Mouse (Mus musculus) liver, postnatal 0 days (tissue): ENCODE measurements around the gene Cog6. TPM values are rescaled to one million over a fixed set of nuclear protein-coding genes. Genes with fewer than 3 reads are reported as not detected.

Experiments
- ATAC-seq: fragments of 200-750 bp; cut with Nextera tagmentation; 2 replicates; pipeline ENCODE4 v1.8.0; 2017; ENCODE audit warnings: mild to moderate bottlenecking, moderate library complexity
- DNase-seq: peaks from one replicate; pipeline ENCODE4 v3.0.0-alpha.2; 2016
- H3K27ac ChIP-seq: fragments of 300-500 bp; sonication (generic); 2 replicates; pipeline ENCODE4 v1.5.1; 2014; ENCODE audit warnings: antibody characterized with exemption, moderate library complexity, mild to moderate bottlenecking, low read depth
- H3K27me3 ChIP-seq: fragments of 300-500 bp; sonication (generic); 2 replicates; pipeline ENCODE4 v1.6.1; 2014; ENCODE audit warnings: low read length, control low read depth, mixed read lengths; ENCODE audit not compliant: insufficient read depth
- H3K36me3 ChIP-seq: fragments of 300-500 bp; sonication (generic); replicated peaks from 2 replicates; pipeline ENCODE4 v1.6.1; 2014; ENCODE audit warnings: mild to moderate bottlenecking, control low read depth, low read length, moderate library complexity, mixed read lengths; ENCODE audit not compliant: insufficient read depth
- H3K4me1 ChIP-seq: fragments of 300-500 bp; sonication (generic); 2 replicates; pipeline ENCODE4 v1.6.1; 2014; ENCODE audit warnings: antibody characterized with exemption, mild to moderate bottlenecking, control low read depth; ENCODE audit not compliant: insufficient read depth
- H3K4me2 ChIP-seq: fragments of 300-500 bp; sonication (generic); 2 replicates; pipeline ENCODE4 v1.6.1; 2014; ENCODE audit warnings: low read depth, mild to moderate bottlenecking, low read length, moderate library complexity, mixed read lengths
- H3K4me3 ChIP-seq: fragments of 300-500 bp; sonication (generic); 2 replicates; pipeline ENCODE4 v1.5.1; 2014; ENCODE audit warnings: low read depth, low read length
- H3K9ac ChIP-seq: fragments of 300-500 bp; sonication (generic); replicated peaks from 2 replicates; pipeline ENCODE4 v1.6.1; 2014; ENCODE audit warnings: mild to moderate bottlenecking, moderate library complexity
- H3K9me3 ChIP-seq: fragments of 300-500 bp; sonication (generic); 2 replicates; pipeline ENCODE4 v1.6.1; 2016; ENCODE audit warnings: mild to moderate bottlenecking, control low read depth, low read length, mixed read lengths
- CTCF ChIP-seq: sonication (generic); IDR thresholded peaks from 2 replicates; pipeline ENCODE4 v1.5.1; 2016; ENCODE audit warnings: antibody characterized with exemption, low read depth
- EP300 ChIP-seq: IDR thresholded peaks from 2 replicates; pipeline ENCODE4 v1.6.1; 2016; ENCODE audit warnings: antibody characterized with exemption, low read depth, mild to moderate bottlenecking
- WGBS: fragments of 180-500 bp; shearing (Covaris S2); extraction: QIAGEN DNeasy Blood & Tissue Kit; methylation state at CpG from one replicate; pipeline ENCODE4 v1.1.7; 2014; ENCODE audit not compliant: insufficient replicate concordance; 5-methylcytosine and 5-hydroxymethylcytosine counted together
- polyA plus RNA-seq: library from polyadenylated mRNA; unstranded; fragments of >200 nt; fragmentation: Nextera tagmentation; extraction: Ambion mirVana; gene quantifications from 2 replicates; pipeline ENCODE4 v1.2.1, GENCODE M21; 2015

Cog6 gene
- polyA plus RNA-seq, 1 experiment from 2014 or later = 11.1 TPM

DNA sequence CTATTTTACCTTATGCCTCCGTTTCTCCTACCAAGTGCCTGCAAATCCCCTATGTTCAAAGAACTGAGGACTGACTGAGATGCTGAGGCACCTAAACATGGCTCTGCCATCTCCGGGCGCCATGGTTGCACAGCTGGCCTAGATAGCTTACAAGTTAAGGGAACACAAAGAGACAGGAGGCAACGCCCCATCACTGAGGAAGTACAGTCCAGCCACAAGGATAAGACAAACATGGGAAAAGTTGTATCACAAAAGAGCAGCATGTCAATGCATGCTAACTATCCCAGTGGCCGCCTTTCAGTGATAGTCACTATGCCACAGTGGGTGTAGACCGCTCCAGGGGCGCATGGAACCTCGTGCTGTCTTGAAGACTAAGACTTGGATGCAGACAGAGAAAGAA, 9.6 kb downstream of the Cog6 start:
- Histone ChIP-seq H3K9me3 (no peaks in the 10 kb centered on the region), H3K36me3 (peaks cover 22% of the 10 kb centered on the region), H3K27me3 (no peaks in the 10 kb centered on the region), H3K27ac (no peak overlapping the region), H3K4me2 (no peak overlapping the region), H3K4me3 (no peak overlapping the region), H3K9ac (no peak overlapping the region), H3K4me1 (no peaks in the 10 kb centered on the region)
- ATAC-seq = no peak
- 89% methylated on average over 8 of the region's 8 CpGs for WGBS
- no peak for DNase-seq
- TF ChIP-seq CTCF (no peak), EP300 (no peak)

DNA sequence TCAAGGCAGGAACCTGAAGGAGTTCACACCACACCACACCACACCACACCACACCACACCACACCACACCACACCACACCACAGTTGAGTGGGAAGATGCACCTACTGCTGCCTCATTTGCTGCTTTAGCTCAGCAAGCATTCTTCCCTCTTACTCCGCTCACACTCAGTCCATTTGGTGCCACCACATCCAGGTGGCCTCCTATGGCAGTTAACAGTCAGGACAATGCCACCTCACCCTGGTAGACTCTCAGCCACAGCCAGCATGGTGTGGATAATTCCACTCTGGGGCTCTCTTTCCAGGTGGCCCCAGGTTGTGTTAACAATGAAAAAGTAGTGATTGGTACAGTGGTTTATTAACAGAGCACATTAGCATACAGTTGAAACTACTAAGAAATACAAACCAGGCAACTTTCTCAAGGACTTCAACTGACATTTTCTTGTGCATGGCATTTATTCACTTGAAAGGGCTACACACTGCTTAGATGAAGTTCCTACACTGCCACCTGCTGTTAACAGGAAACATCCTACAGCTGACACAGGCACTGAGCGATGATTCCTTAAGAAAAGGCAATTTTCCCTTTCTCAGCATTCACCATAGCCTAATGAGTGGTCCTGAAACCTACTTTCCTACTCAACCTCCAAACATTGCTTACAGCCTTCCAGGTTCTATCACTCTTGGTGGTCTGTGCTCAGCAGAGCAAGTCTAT, 12.5 kb downstream of the Cog6 start:
- 68% methylated on average over 2 of the region's 2 CpGs for WGBS
- no peaks in the 10 kb centered on the region for H3K27me3 ChIP-seq
- no peaks in the 10 kb centered on the region for H3K4me1 ChIP-seq
- DNase-seq (no peak), ATAC-seq (no peak)
- no peak overlapping the region for H3K4me2 ChIP-seq
- no peak overlapping the region for H3K27ac ChIP-seq
- H3K9me3 ChIP-seq = no peaks in the 10 kb centered on the region
- peaks cover 27% of the 10 kb centered on the region for H3K36me3 ChIP-seq
- H3K9ac ChIP-seq = no peak overlapping the region
- no peak overlapping the region for H3K4me3 ChIP-seq
- TF ChIP-seq CTCF (peak; percentile 68), EP300 (no peak)

DNA sequence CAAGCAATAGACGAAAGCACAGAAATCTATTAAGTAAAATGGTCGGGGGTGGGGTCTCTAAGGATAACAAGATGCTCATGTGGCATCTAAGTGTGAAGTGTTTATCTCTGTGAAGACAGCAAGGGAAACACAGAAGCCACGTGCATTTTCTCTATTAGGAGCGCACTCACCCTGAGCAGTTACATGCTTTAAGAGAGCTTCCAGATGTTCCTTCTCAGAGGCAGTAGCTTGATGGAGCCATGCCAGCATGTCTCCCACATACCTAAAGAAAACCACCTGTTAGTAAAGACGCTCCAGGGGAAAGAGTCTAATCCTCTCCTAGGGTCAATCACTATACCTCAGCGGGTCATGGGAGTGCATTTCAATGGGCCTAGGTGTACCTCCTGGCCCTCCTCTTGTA, 15.0 kb downstream of the Cog6 start:
- Histone ChIP-seq H3K36me3 (peaks cover 23% of the 10 kb centered on the region), H3K9me3 (no peaks in the 10 kb centered on the region), H3K27ac (no peak overlapping the region), H3K4me1 (no peaks in the 10 kb centered on the region), H3K27me3 (no peaks in the 10 kb centered on the region), H3K4me2 (no peak overlapping the region), H3K9ac (no peak overlapping the region), H3K4me3 (no peak overlapping the region)
- ATAC-seq (no peak), DNase-seq (no peak)
- 77% methylated on average over 6 of the region's 6 CpGs for WGBS
- TF ChIP-seq EP300 (no peak), CTCF (no peak)

DNA sequence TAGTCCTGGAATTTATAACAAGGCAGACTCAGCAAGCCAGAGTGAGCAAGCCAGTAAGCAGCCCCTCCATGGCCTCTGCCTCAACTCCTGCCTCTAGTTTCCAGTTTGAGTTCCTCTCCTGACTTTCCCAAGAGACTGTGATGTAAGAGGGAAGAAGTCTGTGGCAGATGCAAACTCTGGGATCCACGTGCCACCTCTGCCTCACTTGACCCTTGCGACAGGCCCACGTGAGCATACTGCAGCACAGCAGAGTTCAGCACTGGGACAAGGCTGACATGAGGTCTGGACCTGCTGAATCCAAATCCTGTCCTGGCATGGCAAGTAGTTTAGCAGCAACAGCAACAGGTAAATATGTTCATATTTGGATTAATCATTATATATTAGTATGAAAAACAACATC, 17.0 kb downstream of the Cog6 start:
- H3K9ac ChIP-seq = no peak overlapping the region
- DNase-seq = no peak
- TF ChIP-seq EP300 (no peak), CTCF (no peak)
- H3K4me3 ChIP-seq = no peak overlapping the region
- H3K9me3 ChIP-seq = no peaks in the 10 kb centered on the region
- no peaks in the 10 kb centered on the region for H3K4me1 ChIP-seq
- 72% methylated on average over 3 of the region's 3 CpGs for WGBS
- ATAC-seq = no peak
- no peaks in the 10 kb centered on the region for H3K27me3 ChIP-seq
- H3K36me3 ChIP-seq = peaks cover 25% of the 10 kb centered on the region
- H3K27ac ChIP-seq = no peak overlapping the region
- H3K4me2 ChIP-seq = no peak overlapping the region

DNA sequence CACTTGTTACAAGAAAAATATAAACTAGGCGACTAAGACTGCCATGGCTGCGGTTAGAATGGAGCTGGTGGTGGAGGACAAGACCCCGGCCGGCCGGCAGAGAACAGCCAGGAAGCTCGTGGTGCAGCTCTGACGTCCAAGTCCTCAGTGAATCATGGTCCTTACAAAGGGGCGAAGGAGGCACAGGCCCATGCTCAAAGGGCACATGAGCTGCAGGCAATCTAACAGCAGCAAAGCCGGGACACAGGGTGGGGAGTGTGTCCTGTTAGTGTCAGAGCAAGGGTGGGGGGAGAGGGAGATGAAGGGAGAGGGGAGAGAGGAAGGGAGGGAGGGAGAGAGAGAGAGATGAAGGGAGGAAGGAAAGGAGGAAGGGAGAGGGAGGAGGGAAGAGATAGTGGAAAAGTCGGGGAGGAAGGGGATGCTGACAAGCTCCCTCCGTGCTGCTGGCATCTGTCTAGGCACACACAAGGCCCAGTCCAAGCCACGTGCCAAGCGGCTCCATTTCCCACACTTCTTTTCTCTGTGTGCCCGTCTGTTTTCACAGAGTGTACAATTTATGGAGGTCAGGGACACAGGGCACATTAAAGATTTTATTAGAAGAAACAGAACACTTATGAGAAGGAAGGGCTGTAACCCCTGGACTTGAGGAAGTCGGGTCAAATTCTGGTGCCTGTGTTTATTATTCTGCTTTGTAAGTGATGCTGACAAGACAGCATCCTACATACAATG, 17.9 kb downstream of the Cog6 start:
- no peak overlapping the region for H3K4me2 ChIP-seq
- no peaks in the 10 kb centered on the region for H3K9me3 ChIP-seq
- no peak overlapping the region for H3K9ac ChIP-seq
- peaks cover 22% of the 10 kb centered on the region for H3K36me3 ChIP-seq
- no peak overlapping the region for H3K27ac ChIP-seq
- no peak for DNase-seq
- H3K27me3 ChIP-seq = no peaks in the 10 kb centered on the region
- no peaks in the 10 kb centered on the region for H3K4me1 ChIP-seq
- no peak for ATAC-seq
- no peak for TF ChIP-seq EP300
- no peak for TF ChIP-seq CTCF
- no peak overlapping the region for H3K4me3 ChIP-seq
- 73% methylated on average over 15 of the region's 15 CpGs for WGBS

DNA sequence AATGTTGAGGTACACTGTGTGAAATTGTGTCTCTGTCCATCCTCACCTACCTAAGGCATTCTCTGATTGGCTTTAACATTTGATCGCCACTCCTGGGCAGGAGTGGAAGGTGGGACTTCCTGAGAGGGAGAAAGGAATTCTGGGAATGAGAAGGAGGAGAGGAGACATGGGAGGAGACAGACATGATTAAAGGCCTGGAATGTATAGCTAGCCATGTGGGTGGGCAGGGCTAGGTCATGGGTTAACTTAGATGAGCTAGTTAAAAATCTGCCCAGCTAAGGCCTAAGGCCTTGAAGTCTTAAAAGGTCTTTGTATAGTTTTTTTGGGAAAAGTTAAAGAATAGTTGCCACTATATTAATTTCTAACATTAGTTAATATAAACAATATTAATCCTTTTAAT, 19.7 kb downstream of the Cog6 start:
- no peak overlapping the region for H3K27ac ChIP-seq
- H3K4me3 ChIP-seq = no peak overlapping the region
- peaks cover 26% of the 10 kb centered on the region for H3K36me3 ChIP-seq
- no peaks in the 10 kb centered on the region for H3K9me3 ChIP-seq
- ATAC-seq (no peak), DNase-seq (no peak)
- H3K4me1 ChIP-seq = no peaks in the 10 kb centered on the region
- no peak overlapping the region for H3K9ac ChIP-seq
- 92% methylated on average over 1 of the region's 1 CpGs for WGBS
- TF ChIP-seq EP300 = no peak
- TF ChIP-seq CTCF = no peak
- no peak overlapping the region for H3K4me2 ChIP-seq
- no peaks in the 10 kb centered on the region for H3K27me3 ChIP-seq

DNA sequence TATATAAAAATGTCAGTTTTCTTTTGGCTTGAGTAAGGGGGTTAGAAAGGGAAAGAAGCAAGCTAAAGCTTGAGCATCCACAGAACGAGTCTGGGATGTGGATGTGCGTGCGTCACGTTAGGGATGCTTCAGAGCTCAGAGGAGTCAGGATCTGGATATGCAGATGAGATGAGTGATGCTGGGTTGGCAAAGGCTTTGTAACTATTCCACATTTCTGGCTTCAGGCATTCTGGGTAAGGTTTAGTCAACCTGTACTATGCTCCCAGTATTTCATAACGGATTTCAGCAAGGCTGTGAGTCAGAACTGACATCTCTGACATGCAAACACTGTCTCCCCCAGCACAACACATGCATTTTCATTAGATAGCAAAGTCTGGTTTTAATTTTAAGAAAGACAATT, 20.4 kb downstream of the Cog6 start:
- no peaks in the 10 kb centered on the region for H3K4me1 ChIP-seq
- TF ChIP-seq CTCF = no peak
- TF ChIP-seq EP300 = no peak
- H3K4me3 ChIP-seq = no peak overlapping the region
- no peaks in the 10 kb centered on the region for H3K9me3 ChIP-seq
- ATAC-seq (no peak; the same call in 1 of the 2 replicates), DNase-seq (peak; percentile 9)
- no peak overlapping the region for H3K9ac ChIP-seq
- 90% methylated on average over 5 of the region's 5 CpGs for WGBS
- no peak overlapping the region for H3K4me2 ChIP-seq
- H3K27me3 ChIP-seq = no peaks in the 10 kb centered on the region
- peaks cover 26% of the 10 kb centered on the region for H3K36me3 ChIP-seq
- no peak overlapping the region for H3K27ac ChIP-seq
